Mouse (Mus musculus) duodenum, adult 2 months (tissue): ENCODE results near the gene Gpc3. TPM values are rescaled to one million over a fixed set of nuclear protein-coding genes. Genes with fewer than 3 reads are reported as not detected.

ENCODE experiments used
- polyA plus RNA-seq: library from polyadenylated mRNA; depleted of rRNA; stranded (reverse); fragments of >200 nt; gene quantifications from 2 replicates; pipeline ENCODE4 v1.2.3, GENCODE M21; 2012; ENCODE audit warnings: low replicate concordance; rRNA removed

Gene Gpc3
- polyA plus RNA-seq, result 1.8 and 2.4 TPM in 2 replicates

GRCm38 (mm10) chrX:52613328-52614030, at the start of gene Gpc3:
TSS of gene Gpc3 (minus strand) at chrX:52613950.

Other genes starting within 250 kb of the Gpc3 start
- gene Ccdc160, start 177.2 kb upstream of the Gpc3 start, polyA plus RNA-seq, result not detected in 2 replicates